Mouse (Mus musculus) MEL (cell line): Measurements from ENCODE around the gene Vmn1r15. TPM values are rescaled to one million over a fixed set of nuclear protein-coding genes. Genes with fewer than 3 reads are reported as not detected.

Experiments used
- DNase-seq: peaks from one replicate; pipeline ENCODE4 v3.0.0; 2011; ENCODE audit warnings: low read depth, low spot score
- H3K27ac ChIP-seq: 2 replicates; pipeline ENCODE4 v1.5.1; 2012; ENCODE audit warnings: low read depth, mild to moderate bottlenecking, control low read depth, low read length, moderate library complexity; ENCODE audit not compliant: control insufficient read depth
- H3K27me3 ChIP-seq, 2 experiments: fragments of 150-350 bp in 1 of 2; sonication (generic) in 1 of 2; 2 replicates each; pipeline ENCODE4 v1.6.1; 2012; ENCODE audit warnings: low read length in 2 of 2, mild to moderate bottlenecking in 2 of 2, improper control_type of control experiment in 1 of 2, moderate library complexity in 1 of 2; ENCODE audit not compliant: insufficient read depth in 2 of 2, control insufficient read depth in 1 of 2
- H3K36me3 ChIP-seq, 2 experiments: 2 replicates each; pipeline ENCODE4 v1.6.1; 2012 to 2014; ENCODE audit warnings: low read length in 2 of 2, improper control_type of control experiment in 1 of 2, inconsistent platforms in 1 of 2, mild to moderate bottlenecking in 1 of 2; ENCODE audit not compliant: insufficient read depth in 2 of 2, control insufficient read depth in 1 of 2
- H3K4me1 ChIP-seq, 2 experiments: fragments of 150-350 bp in 1 of 2; sonication (generic) in 1 of 2; 2 replicates each; pipeline ENCODE4 v1.6.1; 2012; ENCODE audit warnings: low read length in 2 of 2, improper control_type of control experiment in 1 of 2, mild to moderate bottlenecking in 1 of 2; ENCODE audit not compliant: insufficient read depth in 2 of 2, control insufficient read depth in 1 of 2
- H3K4me3 ChIP-seq, 2 experiments: fragments of 150-350 bp in 1 of 2; sonication (generic) in 1 of 2; 2 replicates each; pipeline ENCODE4 v1.5.1; 2012; ENCODE audit warnings: low read depth in 2 of 2, low read length in 2 of 2, mild to moderate bottlenecking in 2 of 2, moderate library complexity in 2 of 2, control low read depth in 1 of 2, improper control_type of control experiment in 1 of 2; ENCODE audit not compliant: control insufficient read depth in 1 of 2, insufficient read depth in 1 of 2
- H3K79me2 ChIP-seq: 2 replicates; pipeline ENCODE4 v1.6.1; 2012; ENCODE audit warnings: mild to moderate bottlenecking, low read length, moderate library complexity; ENCODE audit not compliant: control insufficient read depth, poor library complexity, insufficient read depth
- H3K9ac ChIP-seq: 2 replicates; pipeline ENCODE4 v1.6.1; 2012; ENCODE audit warnings: low read depth, mild to moderate bottlenecking, control low read depth, low read length, moderate library complexity; ENCODE audit not compliant: control insufficient read depth, poor library complexity, severe bottlenecking
- H3K9me3 ChIP-seq: fragments of 150-350 bp; sonication (generic); replicated peaks from 2 replicates; pipeline ENCODE4 v1.6.1; 2012; ENCODE audit warnings: mild to moderate bottlenecking, low read length, improper control_type of control experiment, moderate library complexity; ENCODE audit not compliant: insufficient read depth
- ELF1 ChIP-seq: IDR thresholded peaks from 2 replicates; pipeline ENCODE4 v1.6.1; 2014; ENCODE audit warnings: low read depth, mild to moderate bottlenecking, inconsistent platforms, low read length, improper control_type of control experiment, moderate library complexity
- EP300 ChIP-seq, 2 experiments: IDR thresholded peaks; 2 replicates each; pipeline ENCODE4 v1.6.1; 2011; ENCODE audit warnings: improper control_type of control experiment in 2 of 2, low read length in 2 of 2, low read depth in 1 of 2, mild to moderate bottlenecking in 1 of 2
- GABPA ChIP-seq: IDR thresholded peaks from 2 replicates; pipeline ENCODE4 v1.6.1; 2012; ENCODE audit warnings: low read depth, mild to moderate bottlenecking, inconsistent platforms, low read length, improper control_type of control experiment, moderate library complexity
- HCFC1 ChIP-seq: IDR thresholded peaks from 2 replicates; pipeline ENCODE4 v1.6.1; 2012; ENCODE audit warnings: low read depth, mild to moderate bottlenecking, inconsistent platforms, low read length, improper control_type of control experiment, moderate library complexity
- JUND ChIP-seq: IDR thresholded peaks from 2 replicates; pipeline ENCODE4 v1.6.1; 2011; ENCODE audit warnings: low read depth, mild to moderate bottlenecking, improper control_type of control experiment, low read length
- KAT2A ChIP-seq: conservative IDR thresholded peaks from 2 replicates; pipeline ENCODE4 v1.6.1; 2012; ENCODE audit warnings: low read depth, low read length, improper control_type of control experiment, inconsistent platforms
- MAFK ChIP-seq: IDR thresholded peaks from 2 replicates; pipeline ENCODE4 v1.6.1; 2011; ENCODE audit warnings: low read depth, mild to moderate bottlenecking, low read length, improper control_type of control experiment, borderline replicate concordance
- MAZ ChIP-seq: IDR thresholded peaks from 2 replicates; pipeline ENCODE4 v1.6.1; 2012; ENCODE audit warnings: low read depth, mild to moderate bottlenecking, inconsistent platforms, low read length, improper control_type of control experiment
- NRF1 ChIP-seq: IDR thresholded peaks from 2 replicates; pipeline ENCODE4 v1.6.1; 2014; ENCODE audit warnings: low read depth, mild to moderate bottlenecking, inconsistent platforms, low read length, improper control_type of control experiment, moderate library complexity; ENCODE audit not compliant: poor library complexity, insufficient read depth, severe bottlenecking
- SIN3A ChIP-seq: IDR thresholded peaks from 2 replicates; pipeline ENCODE4 v1.6.1; 2012; ENCODE audit warnings: low read length, improper control_type of control experiment, inconsistent platforms
- TAL1 ChIP-seq: IDR thresholded peaks from 2 replicates; pipeline ENCODE4 v1.6.1; 2012; ENCODE audit warnings: mild to moderate bottlenecking, inconsistent platforms, low read length, moderate library complexity, mixed read lengths
- TBP ChIP-seq: IDR thresholded peaks from 2 replicates; pipeline ENCODE4 v1.8.0; 2011; ENCODE audit warnings: low read depth, low read length, improper control_type of control experiment
- TCF12 ChIP-seq: IDR thresholded peaks from 2 replicates; pipeline ENCODE4 v1.6.1; 2014; ENCODE audit warnings: low read depth, mild to moderate bottlenecking, inconsistent platforms, low read length, improper control_type of control experiment, moderate library complexity
- UBTF ChIP-seq: IDR thresholded peaks from 2 replicates; pipeline ENCODE4 v1.6.1; 2012; ENCODE audit warnings: low read depth, mild to moderate bottlenecking, inconsistent platforms, low read length, improper control_type of control experiment, moderate library complexity, borderline replicate concordance; ENCODE audit not compliant: insufficient read depth
- ZKSCAN1 ChIP-seq: IDR thresholded peaks from 2 replicates; pipeline ENCODE4 v1.6.1; 2012; ENCODE audit warnings: low read depth, mild to moderate bottlenecking, inconsistent platforms, low read length, improper control_type of control experiment, moderate library complexity
- polyA plus RNA-seq, 2 experiments: library from polyadenylated mRNA; stranded (reverse) in 1 of 2; unstranded in 1 of 2; fragments of >175 nt in 1 of 2; fragments of >200 nt in 1 of 2; gene quantifications; 2 replicates each; pipeline versions ENCODE4 v1.2.1 to v1.2.4; 2012; ENCODE audit warnings: low replicate concordance in 2 of 2, low read depth in 1 of 2; ENCODE audit not compliant: insufficient read length in 2 of 2, insufficient read depth in 1 of 2, missing spikeins in 1 of 2
- total RNA-seq: library from RNA; depleted of rRNA; stranded (reverse); fragments of 300-350 nt; gene quantifications from 2 replicates; pipeline ENCODE4 v1.2.3, GENCODE M21; 2012; rRNA removed

Vmn1r15 gene
- total RNA-seq (not detected in 2 replicates), polyA plus RNA-seq (under 1 TPM in 1 of 2 experiments, not detected in 1; 0.77 TPM)

GRCm38 (mm10) chr6:57257652-57258051 lies at the start of gene Vmn1r15:
TSS of gene Vmn1r15 (plus strand) at chr6:57257952.
- DNase-seq, result no peak
- H3K27ac ChIP-seq, result no peak within 1 kb of the TSS

GRCm38 (mm10) chr6:57231386-57231785 lies 26.4 kb upstream of the Vmn1r15 start, which contains the start of gene Vmn1r14:
TSS of gene Vmn1r14 (plus strand) at chr6:57231686.
- Histone ChIP-seq H3K4me3 (no peak within 1 kb of the TSS), H3K36me3 (no peaks in the 10 kb centered on the region), H3K27me3 (no peaks in the 10 kb centered on the region), H3K9ac (no peak within 1 kb of the TSS), H3K27ac (no peak within 1 kb of the TSS), H3K79me2 (no peaks in the 10 kb centered on the region), H3K4me1 (no peaks in the 10 kb centered on the region), H3K9me3 (no peaks in the 10 kb centered on the region)
- TF ChIP-seq ELF1 (no peak), GABPA (no peak), TBP (no peak)
- no peak for DNase-seq

More at GRCm38 (mm10) chr6:57257652-57258051, at the start of gene Vmn1r15:
- Histone ChIP-seq H3K9me3 (no peaks in the 10 kb centered on the region), H3K36me3 (no peaks in the 10 kb centered on the region), H3K9ac (no peak within 1 kb of the TSS), H3K4me3 (no peak within 1 kb of the TSS), H3K79me2 (no peaks in the 10 kb centered on the region), H3K27me3 (no peaks in the 10 kb centered on the region), H3K4me1 (no peaks in the 10 kb centered on the region)
- TF ChIP-seq EP300 (IDR thresholded peaks at IDR 0.05; ENCODE audit: low read depth in 1 of 2, low read length in 2 of 2) (no peak), MAFK (no peak), HCFC1 (no peak), ZKSCAN1 (no peak), TBP (no peak), TCF12 (no peak), SIN3A (no peak), KAT2A (no peak), MAZ (no peak), ELF1 (no peak), UBTF (no peak), JUND (no peak)

GRCm38 (mm10) chr6:57260990-57261389 lies 3.2 kb downstream of the Vmn1r15 start:
- TF ChIP-seq UBTF (no peak), HCFC1 (no peak), NRF1 (no peak), MAZ (no peak), TAL1 (no peak)
- Histone ChIP-seq H3K27me3 (no peaks in the 10 kb centered on the region), H3K9me3 (no peaks in the 10 kb centered on the region), H3K27ac (no peak overlapping the region), H3K36me3 (no peaks in the 10 kb centered on the region), H3K79me2 (no peaks in the 10 kb centered on the region), H3K9ac (no peak overlapping the region), H3K4me3 (no peak overlapping the region), H3K4me1 (no peaks in the 10 kb centered on the region)
- no peak for DNase-seq
